Mouse (Mus musculus) hindbrain, embryonic 15.5 days (tissue): ENCODE data around the gene Hnrnpul1. TPM values are rescaled to one million over a fixed set of nuclear protein-coding genes. Genes with fewer than 3 reads are reported as not detected.

Source experiments
- ATAC-seq: fragments of 200-750 bp; cut with Nextera tagmentation; 2 replicates; pipeline ENCODE4 v1.8.0; 2017; ENCODE audit warnings: low read depth, moderate number of reproducible peaks, moderate TSS enrichment; ENCODE audit not compliant: low FRiP score
- H3K27ac ChIP-seq: fragments of 300-500 bp; sonication (generic); replicated peaks from 2 replicates; pipeline ENCODE4 v1.5.1; 2015; ENCODE audit warnings: mild to moderate bottlenecking, inconsistent platforms
- H3K27me3 ChIP-seq: fragments of 300-500 bp; sonication (generic); 2 replicates; pipeline ENCODE4 v1.6.1; 2015; ENCODE audit warnings: control low read depth, inconsistent platforms
- H3K36me3 ChIP-seq: fragments of 300-500 bp; sonication (generic); 2 replicates; pipeline ENCODE4 v1.6.1; 2015; ENCODE audit warnings: control low read depth, inconsistent platforms
- H3K4me1 ChIP-seq: fragments of 300-500 bp; sonication (generic); replicated peaks from 2 replicates; pipeline ENCODE4 v1.6.1; 2015; ENCODE audit warnings: control low read depth, inconsistent platforms
- H3K4me2 ChIP-seq: fragments of 300-500 bp; sonication (generic); 2 replicates; pipeline ENCODE4 v1.6.1; 2015; ENCODE audit warnings: moderate library complexity, mild to moderate bottlenecking, inconsistent platforms
- H3K4me3 ChIP-seq: fragments of 300-500 bp; sonication (generic); 2 replicates; pipeline ENCODE4 v1.5.1; 2015; ENCODE audit warnings: mild to moderate bottlenecking, inconsistent platforms
- H3K9ac ChIP-seq: fragments of 300-500 bp; sonication (generic); 2 replicates; pipeline ENCODE4 v1.6.1; 2015; ENCODE audit warnings: inconsistent platforms
- H3K9me3 ChIP-seq: fragments of 300-500 bp; sonication (generic); 2 replicates; pipeline ENCODE4 v1.6.1; 2016; ENCODE audit warnings: control low read depth, inconsistent platforms
- WGBS: fragments of 180-500 bp; shearing (Covaris S2); methylation state at CpG from one replicate; pipeline ENCODE4 v1.1.7; 2015; 5-methylcytosine and 5-hydroxymethylcytosine counted together
- polyA plus RNA-seq: library from polyadenylated mRNA; unstranded; fragments of >200 nt; fragmentation: Nextera tagmentation; extraction: Ambion mirVana; gene quantifications from 2 replicates; pipeline ENCODE4 v1.2.1, GENCODE M21; 2015

The Hnrnpul1 gene
- polyA plus RNA-seq, 1 experiment from 2014 or later: 43.7 TPM

- Histone ChIP-seq H3K4me2 (no peak overlapping the region), H3K27me3 (peaks cover 47% of the 10 kb centered on the region), H3K4me1 (peaks cover 53% of the 10 kb centered on the region)
Observed at GRCm38 (mm10) chr7:25684659-25685058, 69.9 kb downstream of the Hnrnpul1 start.

DNA sequence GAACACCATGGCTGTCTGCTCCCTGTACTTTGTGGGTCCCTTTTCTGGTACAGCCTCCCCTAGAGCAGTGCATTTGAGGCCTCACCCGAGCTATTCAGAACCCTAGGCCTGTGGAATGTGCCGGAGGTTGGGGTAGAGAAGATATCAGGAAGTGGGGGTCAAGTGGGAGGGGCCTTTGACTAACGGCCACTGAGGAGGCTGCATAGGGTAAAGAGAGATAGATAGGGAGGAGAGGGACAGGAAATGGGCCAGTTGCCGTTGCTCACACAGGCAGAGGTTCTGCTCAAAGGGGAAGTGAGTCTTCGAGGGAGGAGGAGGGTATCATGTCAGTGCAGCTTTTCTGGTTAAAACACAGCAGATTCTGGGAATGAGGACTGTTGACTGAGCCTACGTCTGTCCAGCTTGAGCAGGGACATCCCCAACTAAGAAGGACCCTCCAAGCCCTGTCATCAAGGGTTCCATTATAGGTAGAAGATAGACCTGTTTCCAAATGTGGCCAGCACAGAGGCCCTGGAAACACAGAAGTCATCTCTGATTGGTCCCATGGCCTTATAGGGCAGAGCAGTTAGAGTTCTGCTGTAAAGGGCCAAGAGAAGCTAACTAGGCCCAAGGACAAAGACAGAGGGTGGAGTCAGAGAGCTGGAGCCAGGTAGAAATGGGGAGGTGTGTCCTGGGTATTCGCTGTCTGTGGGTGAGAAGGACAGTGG is 70.9 kb downstream of the Hnrnpul1 start:
- 71% methylated on average over 7 of the region's 7 CpGs for WGBS
- H3K27ac ChIP-seq: no peak overlapping the region
- no peak for ATAC-seq
- peaks cover 41% of the 10 kb centered on the region for H3K27me3 ChIP-seq
- peaks cover 43% of the 10 kb centered on the region for H3K4me1 ChIP-seq
- H3K36me3 ChIP-seq: no peaks in the 10 kb centered on the region
- H3K4me3 ChIP-seq: no peak overlapping the region
- no peak overlapping the region for H3K9ac ChIP-seq
- H3K4me2 ChIP-seq: no peak overlapping the region
- H3K9me3 ChIP-seq: no peaks in the 10 kb centered on the region

More at GRCm38 (mm10) chr7:25684659-25685058, 69.9 kb downstream of the Hnrnpul1 start:
- H3K27ac ChIP-seq: no peak overlapping the region
- no peaks in the 10 kb centered on the region for H3K9me3 ChIP-seq
- 83% methylated on average over 6 of the region's 6 CpGs for WGBS
- no peak for ATAC-seq
- no peak overlapping the region for H3K9ac ChIP-seq
- no peaks in the 10 kb centered on the region for H3K36me3 ChIP-seq
- no peak overlapping the region for H3K4me3 ChIP-seq

DNA sequence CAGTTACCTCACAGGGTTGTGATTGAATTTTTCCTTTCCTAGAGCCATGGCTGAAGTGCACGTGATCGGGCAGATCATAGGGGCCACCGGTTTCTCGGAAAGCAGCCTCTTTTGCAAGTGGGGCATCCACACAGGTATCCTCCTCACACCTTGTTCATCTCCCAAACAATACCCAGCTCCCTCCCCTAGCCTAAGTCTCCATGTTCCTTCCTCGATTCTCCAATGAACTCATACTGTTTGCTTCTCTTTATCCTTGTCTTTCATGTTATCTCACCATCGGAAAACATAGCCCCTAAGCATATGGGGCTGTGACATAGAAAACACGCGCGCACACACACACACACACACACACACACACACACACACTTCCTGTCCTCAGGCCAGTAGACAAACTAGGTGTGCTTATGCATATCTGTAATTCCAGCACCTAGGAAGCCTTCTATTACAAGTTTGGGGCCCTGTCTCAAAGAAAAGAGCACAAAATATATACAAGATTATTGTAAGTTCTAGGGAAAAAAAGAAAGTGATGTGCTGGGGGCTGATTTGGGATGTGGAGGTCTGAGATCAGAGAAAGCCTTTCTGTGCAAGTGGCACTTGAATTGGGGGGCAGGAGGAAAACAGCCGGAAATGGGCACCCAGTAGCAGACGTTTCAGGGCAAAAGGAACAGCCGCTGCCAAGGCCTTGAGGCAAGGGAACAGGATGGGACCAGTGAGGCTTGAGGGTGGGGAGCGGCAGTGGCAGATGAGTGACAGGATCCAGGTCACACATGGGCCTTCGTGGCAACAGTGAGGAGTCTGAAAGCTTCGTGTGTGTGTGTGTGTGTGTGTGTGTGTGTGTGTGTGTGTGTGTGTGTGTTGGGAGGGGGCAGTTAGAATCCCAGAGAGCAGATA is 73.0 kb downstream of the Hnrnpul1 start:
- WGBS: 54% methylated on average over 15 of the region's 15 CpGs

DNA sequence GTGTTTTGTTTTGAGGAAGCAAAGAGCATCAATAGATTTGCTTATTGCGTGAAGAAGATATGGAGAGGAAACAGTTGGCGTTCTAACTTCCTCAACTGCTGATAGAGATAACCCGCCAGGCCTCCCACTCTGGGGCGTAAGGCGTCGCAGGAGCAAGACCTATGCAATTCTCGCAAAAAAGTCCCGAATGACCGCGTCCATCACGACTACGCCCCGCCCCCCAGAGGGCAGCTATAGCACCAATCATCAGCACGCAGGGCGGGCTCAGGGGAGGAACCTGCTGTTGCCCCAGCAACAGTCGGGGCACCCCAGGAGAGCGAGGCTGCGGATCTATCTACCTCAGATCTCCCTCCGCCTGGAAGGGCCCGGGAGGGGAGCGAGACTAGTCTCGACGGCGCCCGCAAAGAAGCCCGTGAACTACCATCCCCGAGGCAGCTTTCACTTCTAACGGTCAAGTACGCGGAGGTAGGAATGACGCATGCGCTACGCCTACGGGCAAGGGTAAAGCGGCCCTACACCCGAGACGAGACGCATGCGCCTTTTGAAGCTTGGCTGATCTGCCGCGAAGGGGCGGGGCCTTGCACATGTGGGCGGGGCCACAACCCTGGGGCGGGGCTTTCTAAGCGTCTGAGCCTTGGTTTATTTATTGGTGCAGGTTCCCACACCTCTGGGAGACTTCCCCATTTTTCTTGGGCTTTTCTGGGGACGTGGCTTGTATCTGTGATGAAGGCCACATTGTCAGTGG is 73.9 kb downstream of the Hnrnpul1 start, which contains the start of gene B9d2:
Gene B9d2, plus strand, starts transcription at position 267 of the 745 bp plus-strand sequence.
- peak; percentile 94 for ATAC-seq
- WGBS: under 1% methylated on average over 46 of the region's 46 CpGs
- H3K4me2 ChIP-seq: peak within 1 kb of the TSS; percentile 56

More for the DNA sequence above, 73.0 kb downstream of the Hnrnpul1 start:
- no peak; the same call in 1 of the 2 replicates for ATAC-seq
- H3K9me3 ChIP-seq: no peaks in the 10 kb centered on the region
- peak overlapping the region; percentile 60; the same call in 1 of the 2 replicates for H3K9ac ChIP-seq
- peak overlapping the region; percentile 61 for H3K4me3 ChIP-seq
- peak overlapping the region; percentile 95 for H3K27ac ChIP-seq
- peaks cover 20% of the 10 kb centered on the region for H3K27me3 ChIP-seq
- H3K36me3 ChIP-seq: no peaks in the 10 kb centered on the region
- peaks cover 23% of the 10 kb centered on the region for H3K4me1 ChIP-seq
- peak overlapping the region; percentile 56 for H3K4me2 ChIP-seq

DNA sequence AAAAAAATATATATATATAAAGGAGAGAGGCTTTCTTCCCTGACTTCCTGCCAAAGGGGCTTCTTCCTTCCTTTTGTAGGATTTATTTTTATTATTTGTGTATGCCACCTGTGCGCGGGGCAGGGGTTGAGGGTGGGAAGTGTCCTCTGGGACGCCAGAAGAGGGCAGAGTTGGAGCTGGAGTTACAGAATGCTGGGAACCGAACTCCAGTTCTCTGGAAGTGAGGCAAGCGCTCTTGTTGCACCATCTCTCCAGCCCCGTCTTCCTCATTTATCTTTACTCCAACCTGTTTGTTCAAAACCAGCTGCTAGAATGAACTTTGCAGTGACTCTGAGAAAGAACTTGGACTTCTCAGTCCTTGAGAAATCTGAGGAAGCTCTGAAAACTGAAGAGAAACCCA is 74.6 kb downstream of the Hnrnpul1 start:
- peak overlapping the region; percentile 61 for H3K4me3 ChIP-seq
- peaks cover 4% of the 10 kb centered on the region; the same call in 1 of the 2 replicates for H3K27me3 ChIP-seq
- H3K9me3 ChIP-seq: no peaks in the 10 kb centered on the region
- 8% methylated on average over 6 of the region's 6 CpGs for WGBS
- H3K36me3 ChIP-seq: no peaks in the 10 kb centered on the region
- peak overlapping the region; percentile 60; the same call in 1 of the 2 replicates for H3K9ac ChIP-seq
- peak overlapping the region; percentile 56 for H3K4me2 ChIP-seq
- peak overlapping the region; percentile 95 for H3K27ac ChIP-seq
- peaks cover 28% of the 10 kb centered on the region for H3K4me1 ChIP-seq
- ATAC-seq: no peak

More for the DNA sequence above, 73.9 kb downstream of the Hnrnpul1 start, which contains the start of gene B9d2:
- H3K9ac ChIP-seq: peak within 1 kb of the TSS; percentile 60
- peaks cover 22% of the 10 kb centered on the region for H3K4me1 ChIP-seq
- peaks cover 12% of the 10 kb centered on the region for H3K27me3 ChIP-seq
- H3K4me3 ChIP-seq: peak within 1 kb of the TSS; percentile 61
- no peaks in the 10 kb centered on the region for H3K36me3 ChIP-seq
- no peaks in the 10 kb centered on the region for H3K9me3 ChIP-seq
- H3K27ac ChIP-seq: peak within 1 kb of the TSS; percentile 95

DNA sequence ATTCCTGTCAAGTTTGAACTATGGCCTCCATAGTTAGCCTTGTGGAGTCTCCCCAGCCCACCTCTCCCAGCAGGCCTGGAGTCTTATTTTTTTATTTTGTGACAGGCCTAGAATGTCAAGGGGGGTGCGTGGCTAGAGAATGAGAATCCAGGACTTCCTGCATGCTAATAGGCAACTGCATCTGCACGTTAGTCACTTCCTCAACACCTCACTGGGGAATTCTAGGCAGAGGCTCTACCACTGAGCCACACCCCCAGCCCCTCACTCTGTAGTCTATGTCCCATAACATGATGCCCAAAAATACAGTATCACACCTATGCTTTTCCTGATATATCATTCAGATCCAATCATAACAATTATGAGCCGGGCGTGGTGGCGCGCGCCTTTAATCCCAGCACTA is 77.5 kb downstream of the Hnrnpul1 start:
- Histone ChIP-seq H3K27me3 (peaks cover 18% of the 10 kb centered on the region), H3K36me3 (no peaks in the 10 kb centered on the region; the same call in 1 of the 2 replicates), H3K27ac (peak overlapping the region; percentile 61), H3K4me3 (no peak overlapping the region), H3K9ac (no peak overlapping the region), H3K4me1 (peaks cover 32% of the 10 kb centered on the region), H3K4me2 (no peak overlapping the region), H3K9me3 (no peaks in the 10 kb centered on the region)
- ATAC-seq: no peak
- WGBS: 87% methylated on average over 7 of the region's 7 CpGs

- 35% methylated on average over 15 of the region's 15 CpGs for WGBS
- Histone ChIP-seq H3K9me3 (no peaks in the 10 kb centered on the region), H3K9ac (no peak overlapping the region), H3K4me2 (no peak overlapping the region), H3K4me1 (peaks cover 24% of the 10 kb centered on the region), H3K4me3 (no peak overlapping the region), H3K27me3 (peaks cover 18% of the 10 kb centered on the region), H3K27ac (peak overlapping the region; percentile 61), H3K36me3 (no peaks in the 10 kb centered on the region; the same call in 1 of the 2 replicates)
- ATAC-seq: peak; percentile 20; the same call in 1 of the 2 replicates
Observed at GRCm38 (mm10) chr7:25676085-25676781, 78.3 kb downstream of the Hnrnpul1 start.

DNA sequence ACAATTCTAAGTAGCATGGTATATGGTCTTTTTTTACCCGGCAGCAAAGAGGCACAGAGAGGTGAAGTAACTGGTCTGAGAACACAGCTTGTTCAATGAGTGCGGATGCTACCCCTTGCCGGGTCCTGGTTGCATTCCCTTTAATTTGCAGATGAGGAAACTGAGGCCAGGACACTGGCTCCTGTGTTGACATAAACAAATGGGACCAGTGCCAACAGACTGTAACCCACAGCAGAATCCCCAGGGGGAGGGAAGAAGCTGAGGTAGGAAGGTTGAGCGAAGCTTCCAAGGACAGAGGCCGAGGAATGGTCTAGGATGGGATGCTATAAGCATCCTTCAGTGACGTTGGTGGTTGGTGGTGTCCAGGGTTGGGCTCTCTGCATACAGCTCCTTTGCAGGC is 79.2 kb downstream of the Hnrnpul1 start:
- no peaks in the 10 kb centered on the region; the same call in 1 of the 2 replicates for H3K36me3 ChIP-seq
- H3K4me1 ChIP-seq: peaks cover 21% of the 10 kb centered on the region
- 45% methylated on average over 6 of the region's 6 CpGs for WGBS
- no peak for ATAC-seq
- H3K27me3 ChIP-seq: peaks cover 18% of the 10 kb centered on the region
- peak overlapping the region; percentile 76 for H3K4me2 ChIP-seq
- H3K9ac ChIP-seq: peak overlapping the region; percentile 61; the same call in 1 of the 2 replicates
- no peaks in the 10 kb centered on the region for H3K9me3 ChIP-seq
- peak overlapping the region; percentile 54 for H3K4me3 ChIP-seq
- H3K27ac ChIP-seq: no peak overlapping the region

- peak within 1 kb of the TSS; percentile 76 for H3K4me2 ChIP-seq
- H3K36me3 ChIP-seq: no peaks in the 10 kb centered on the region; the same call in 1 of the 2 replicates
- H3K4me3 ChIP-seq: peak within 1 kb of the TSS; percentile 54
- H3K4me1 ChIP-seq: peaks cover 15% of the 10 kb centered on the region
- peaks cover 18% of the 10 kb centered on the region for H3K27me3 ChIP-seq
- no peaks in the 10 kb centered on the region for H3K9me3 ChIP-seq
- ATAC-seq: peak; percentile 63
- H3K27ac ChIP-seq: no peak within 1 kb of the TSS
- peak within 1 kb of the TSS; percentile 61 for H3K9ac ChIP-seq
- WGBS: 3% methylated on average over 28 of the region's 29 CpGs
Observed at GRCm38 (mm10) chr7:25674719-25675300, 79.7 kb downstream of the Hnrnpul1 start, which contains the start of gene Tmem91. Tmem91 (minus strand) TSS chr7:25675166.

DNA sequence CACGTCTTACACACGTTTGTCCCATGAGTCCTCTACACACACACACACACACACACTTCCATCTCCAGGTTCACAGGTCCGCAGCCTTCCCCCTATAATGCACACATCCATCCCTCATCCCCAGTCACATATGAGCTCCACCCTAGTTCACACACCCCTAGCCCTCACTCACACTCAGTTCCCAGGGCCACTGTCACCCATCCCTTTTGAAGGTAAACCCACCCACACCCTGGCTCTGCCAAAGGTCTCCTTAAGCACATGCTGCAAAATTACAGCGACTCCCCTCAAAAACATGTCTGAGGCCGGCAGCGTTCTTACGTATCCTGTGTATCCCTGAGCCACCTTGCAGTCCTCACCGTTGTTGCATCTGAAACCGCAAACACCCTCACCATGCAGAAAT is 80.3 kb downstream of the Hnrnpul1 start:
- no peaks in the 10 kb centered on the region; the same call in 1 of the 2 replicates for H3K36me3 ChIP-seq
- peaks cover 18% of the 10 kb centered on the region for H3K27me3 ChIP-seq
- no peaks in the 10 kb centered on the region for H3K9me3 ChIP-seq
- 25% methylated on average over 9 of the region's 9 CpGs for WGBS
- ATAC-seq: peak; percentile 5; the same call in 1 of the 2 replicates
- H3K4me1 ChIP-seq: peaks cover 14% of the 10 kb centered on the region
- H3K9ac ChIP-seq: peak overlapping the region; percentile 61
- H3K27ac ChIP-seq: no peak overlapping the region
- peak overlapping the region; percentile 76 for H3K4me2 ChIP-seq
- H3K4me3 ChIP-seq: peak overlapping the region; percentile 54
